Mouse (Mus musculus): ENCODE results near the gene P2ry14.

The P2ry14 gene

GRCm38 (mm10) chr3:59153424-59153823 lies at the start of gene P2ry14:
TSS of gene P2ry14 (minus strand) at chr3:59153618.
- 71% methylated on average over 5 of the region's 5 CpGs for WGBS

- 82% methylated on average over 4 of the region's 4 CpGs for WGBS
Measured at GRCm38 (mm10) chr3:59197329-59197948, 44.0 kb upstream of the P2ry14 start.

- WGBS, result 90% methylated on average over 7 of the region's 7 CpGs
Measured at GRCm38 (mm10) chr3:59194938-59195337, 41.5 kb upstream of the P2ry14 start, which contains the start of gene Gpr87. TSS of gene Gpr87 (minus strand) at chr3:59195104.

GRCm38 (mm10) chr3:59194099-59194498 lies 40.7 kb upstream of the P2ry14 start:
- 90% methylated on average over 7 of the region's 7 CpGs for WGBS

GRCm38 (mm10) chr3:59191674-59192073 lies 38.3 kb upstream of the P2ry14 start:
- WGBS, result 85% methylated on average over 6 of the region's 6 CpGs

- WGBS, result 87% methylated on average over 4 of the region's 4 CpGs
Measured at GRCm38 (mm10) chr3:59187336-59187735, 33.9 kb upstream of the P2ry14 start.

- 87% methylated on average over 4 of the region's 4 CpGs for WGBS
Measured at GRCm38 (mm10) chr3:59185662-59186061, 32.2 kb upstream of the P2ry14 start.

- WGBS, result 60% methylated on average over 5 of the region's 5 CpGs
Measured at GRCm38 (mm10) chr3:59181134-59181533, 27.7 kb upstream of the P2ry14 start.

- 68% methylated on average over 5 of the region's 5 CpGs for whole genome bisulfite sequencing
Measured at GRCm38 (mm10) chr3:59176871-59177270, 23.5 kb upstream of the P2ry14 start.

- 28% methylated on average over 5 of the region's 5 CpGs for WGBS
Measured at GRCm38 (mm10) chr3:59175234-59175633, 21.8 kb upstream of the P2ry14 start.

GRCm38 (mm10) chr3:59174426-59175154 lies 21.2 kb upstream of the P2ry14 start:
- 82% methylated on average over 6 of the region's 6 CpGs for WGBS

- WGBS, result 68% methylated on average over 2 of the region's 2 CpGs
Measured at GRCm38 (mm10) chr3:59169921-59170627, 16.7 kb upstream of the P2ry14 start.

- 62% methylated on average over 4 of the region's 4 CpGs for WGBS
Measured at GRCm38 (mm10) chr3:59169215-59169614, 15.8 kb upstream of the P2ry14 start.

GRCm38 (mm10) chr3:59168476-59168875 lies 15.1 kb upstream of the P2ry14 start:
- 81% methylated on average over 6 of the region's 6 CpGs for WGBS

- WGBS, result 47% methylated on average over 2 of the region's 2 CpGs
Measured at GRCm38 (mm10) chr3:59167417-59168054, 14.1 kb upstream of the P2ry14 start.

GRCm38 (mm10) chr3:59160465-59160864 lies 7.0 kb upstream of the P2ry14 start:
- 90% methylated on average over 1 of the region's 1 CpGs for WGBS

GRCm38 (mm10) chr3:59157048-59157447 lies 3.6 kb upstream of the P2ry14 start:
- WGBS, result 86% methylated on average over 5 of the region's 5 CpGs

- 73% methylated on average over 6 of the region's 6 CpGs for WGBS
Measured at GRCm38 (mm10) chr3:59155404-59155803, 2.0 kb upstream of the P2ry14 start.

GRCm38 (mm10) chr3:59154888-59155287 lies 1.5 kb upstream of the P2ry14 start:
- WGBS, result 63% methylated on average over 2 of the region's 2 CpGs

GRCm38 (mm10) chr3:59150624-59151023 lies 2.8 kb downstream of the P2ry14 start:
- WGBS, result 96% methylated on average over 2 of the region's 2 CpGs

GRCm38 (mm10) chr3:59145194-59145593 lies 8.2 kb downstream of the P2ry14 start:
- 60% methylated on average over 5 of the region's 5 CpGs for WGBS

Data from cerebral cortex, adult 2 months (tissue).